Mouse (Mus musculus): ENCODE results near the gene Uevld. TPM values are rescaled to one million over a fixed set of nuclear protein-coding genes. Genes with fewer than 3 reads are reported as not detected.

Gene Uevld
- polyA plus RNA-seq, 1 experiment from 2014 or later: 11.6 TPM

DNA sequence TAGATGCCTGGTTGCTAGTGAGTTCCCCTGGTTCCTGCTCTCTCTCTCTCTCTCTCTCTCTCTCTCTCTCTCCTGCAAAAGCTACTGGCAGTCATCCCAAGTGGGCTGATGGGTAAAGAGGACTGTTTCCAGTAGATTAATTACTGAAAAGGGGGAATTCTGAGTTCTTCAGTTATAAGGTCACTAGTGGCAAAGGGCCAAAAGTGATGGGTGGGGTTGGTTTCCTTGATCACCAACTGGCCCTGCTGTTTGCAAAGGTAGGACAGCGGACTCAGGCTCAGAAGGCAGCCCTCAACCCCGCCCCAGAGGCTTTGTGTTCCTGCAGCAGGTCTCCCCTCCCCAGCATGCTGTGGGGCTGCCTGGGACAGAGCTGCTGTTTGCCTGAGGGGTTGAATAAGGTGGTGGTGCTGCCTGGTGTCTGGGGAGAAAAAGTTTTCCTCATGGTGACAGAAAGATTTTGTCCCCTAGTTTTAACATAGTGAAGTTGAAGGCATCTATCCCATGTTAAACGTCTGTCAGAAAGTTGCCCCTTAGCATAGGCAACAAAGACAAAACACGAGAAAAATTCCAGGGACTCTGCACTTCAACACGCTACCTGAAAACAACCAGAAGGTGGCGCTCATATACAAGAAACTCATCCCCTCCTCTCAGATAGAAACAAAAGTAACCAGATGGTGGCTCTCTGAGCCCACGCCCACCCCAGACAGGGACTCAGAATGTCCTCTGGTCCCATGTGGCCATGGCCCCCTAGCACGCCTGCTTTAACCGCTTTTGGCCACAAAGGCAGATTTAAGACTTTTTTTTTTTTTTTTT is 4.7 kb upstream of the Uevld start:
- Histone ChIP-seq H3K9ac (replicated peaks) (no peak overlapping the region), H3K4me2 (peak overlapping the region; percentile 13; the same call in 1 of the 2 replicates), H3K4me3 (replicated peaks) (no peak overlapping the region), H3K4me1 (replicated peaks) (peaks cover 4% of the 10 kb centered on the region; the same call in 1 of the 2 replicates), H3K27me3 (peaks cover 11% of the 10 kb centered on the region), H3K27ac (no peak overlapping the region), H3K36me3 (no peaks in the 10 kb centered on the region), H3K9me3 (no peaks in the 10 kb centered on the region)
- under 1% methylated on average over 9 of the region's 9 CpGs for WGBS
- ATAC-seq (ENCODE audit: insufficient number of reproducible peaks, insufficient read depth, low FRiP score, low TSS enrichment, low read depth): peak; percentile 69

DNA sequence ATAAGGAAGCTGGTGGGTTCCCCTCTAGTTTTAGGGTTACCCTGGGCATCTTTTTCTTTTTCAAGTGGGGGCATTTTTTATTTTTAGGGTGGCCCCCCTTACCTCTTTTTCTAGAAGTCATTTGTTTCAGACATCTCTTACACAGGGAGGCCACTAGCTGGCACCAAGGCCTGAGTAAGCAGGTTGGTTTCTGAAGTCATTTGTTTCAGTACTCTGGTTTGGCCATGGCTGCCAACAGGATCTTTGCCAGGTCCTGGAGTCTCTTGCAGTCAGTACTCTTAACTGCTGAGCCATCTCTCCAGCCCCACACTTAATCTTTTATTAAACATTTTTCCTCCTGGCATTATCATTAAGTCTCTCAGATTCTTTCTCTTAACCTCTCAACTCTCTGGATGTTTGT is 3.8 kb upstream of the Uevld start:
- Histone ChIP-seq H3K27ac (no peak overlapping the region), H3K27me3 (peaks cover 11% of the 10 kb centered on the region), H3K4me3 (replicated peaks) (no peak overlapping the region), H3K36me3 (no peaks in the 10 kb centered on the region), H3K4me2 (no peak overlapping the region), H3K9me3 (no peaks in the 10 kb centered on the region), H3K9ac (replicated peaks) (no peak overlapping the region), H3K4me1 (replicated peaks) (peaks cover 12% of the 10 kb centered on the region)
- no peak for ATAC-seq (ENCODE audit: insufficient number of reproducible peaks, insufficient read depth, low FRiP score, low TSS enrichment, low read depth)

DNA sequence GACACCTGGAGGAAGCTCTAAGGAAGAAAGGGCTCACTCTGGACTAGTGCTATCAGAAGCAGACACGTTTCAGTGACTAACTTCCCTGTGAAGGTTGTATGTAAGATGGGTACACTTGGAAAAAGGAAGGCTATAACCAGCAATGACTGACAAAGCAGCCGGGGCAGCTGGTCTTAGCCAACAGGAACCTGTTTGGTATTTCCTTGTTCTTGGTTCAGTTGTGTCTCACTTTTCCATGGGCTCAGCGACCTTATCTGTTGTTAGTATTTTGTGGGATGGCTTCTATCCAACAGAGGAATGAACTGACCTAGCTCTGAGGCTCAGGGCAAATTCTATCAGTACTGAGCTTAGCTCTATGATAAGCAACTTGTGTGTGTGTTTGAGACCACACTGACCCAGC is 2.7 kb upstream of the Uevld start:
- H3K36me3 ChIP-seq: no peaks in the 10 kb centered on the region
- ATAC-seq (ENCODE audit: insufficient number of reproducible peaks, insufficient read depth, low FRiP score, low TSS enrichment, low read depth): no peak
- no peak overlapping the region for H3K27ac ChIP-seq
- H3K9ac ChIP-seq (replicated peaks): no peak overlapping the region
- peaks cover 11% of the 10 kb centered on the region for H3K27me3 ChIP-seq
- H3K4me1 ChIP-seq (replicated peaks): peaks cover 14% of the 10 kb centered on the region
- no peaks in the 10 kb centered on the region for H3K9me3 ChIP-seq
- H3K4me2 ChIP-seq: no peak overlapping the region
- no peak overlapping the region for H3K4me3 ChIP-seq (replicated peaks)
- 61% methylated on average over 3 of the region's 3 CpGs for WGBS

DNA sequence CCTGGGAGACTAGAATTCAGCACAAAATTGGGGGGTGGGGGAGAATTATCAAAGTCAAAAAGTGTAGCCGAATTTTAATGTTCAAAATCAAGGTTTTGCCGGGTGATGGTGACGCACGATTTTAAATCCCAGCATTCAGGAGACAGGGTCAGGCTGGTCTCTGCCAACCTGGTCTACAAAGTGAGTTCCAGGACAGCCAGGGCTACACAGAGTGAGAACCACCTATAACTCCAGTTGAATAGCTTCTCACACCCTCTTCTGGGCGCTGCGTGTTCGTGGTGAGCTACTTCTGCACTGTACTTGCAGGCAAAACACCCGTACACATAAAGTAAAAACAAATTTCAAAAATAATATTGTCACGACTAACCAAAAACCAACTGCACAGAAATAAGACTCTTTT is 526 bp upstream of the Uevld start:
- 0 out of 2 replicates have a peak, but pooled peaks have one; percentile 35 for ATAC-seq (ENCODE audit: insufficient number of reproducible peaks, insufficient read depth, low FRiP score, low TSS enrichment, low read depth)
- whole genome bisulfite sequencing: 20% methylated on average over 9 of the region's 9 CpGs
- no peak overlapping the region for H3K27ac ChIP-seq

DNA sequence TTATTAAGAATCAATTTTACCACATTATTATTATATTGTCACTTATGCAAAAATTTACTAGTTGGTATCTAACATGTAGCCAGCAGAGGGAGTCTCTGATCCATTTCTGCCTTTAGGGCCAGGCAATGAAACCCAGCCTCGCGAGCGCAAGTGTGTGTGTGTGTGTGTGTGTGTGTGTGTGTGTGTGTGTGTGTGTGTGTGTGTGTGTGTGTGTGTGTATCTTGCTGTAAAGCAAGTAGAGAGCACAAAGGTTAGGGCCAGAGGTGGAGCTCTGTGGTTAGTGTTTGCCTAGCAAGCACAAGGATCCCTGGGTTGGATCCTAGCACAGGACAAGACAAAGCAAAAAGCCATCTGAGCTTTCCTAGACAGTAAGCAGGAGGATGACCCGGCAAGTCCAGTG is 22.5 kb downstream of the Uevld start:
- no peak for ATAC-seq (ENCODE audit: insufficient number of reproducible peaks, insufficient read depth, low FRiP score, low TSS enrichment, low read depth)
- Histone ChIP-seq H3K27me3 (no peaks in the 10 kb centered on the region), H3K36me3 (peaks cover 79% of the 10 kb centered on the region), H3K27ac (no peak overlapping the region), H3K4me3 (replicated peaks) (no peak overlapping the region), H3K4me1 (replicated peaks) (no peaks in the 10 kb centered on the region), H3K9ac (replicated peaks) (no peak overlapping the region), H3K9me3 (no peaks in the 10 kb centered on the region), H3K4me2 (no peak overlapping the region)
- 74% methylated on average over 4 of the region's 4 CpGs for WGBS

More for the DNA sequence above, 526 bp upstream of the Uevld start:
- Histone ChIP-seq H3K9me3 (no peaks in the 10 kb centered on the region), H3K4me2 (peak overlapping the region; percentile 85), H3K36me3 (peaks cover 16% of the 10 kb centered on the region), H3K4me1 (replicated peaks) (peaks cover 14% of the 10 kb centered on the region), H3K4me3 (replicated peaks) (peak overlapping the region; percentile 72), H3K27me3 (peaks cover 11% of the 10 kb centered on the region), H3K9ac (replicated peaks) (peak overlapping the region; percentile 75; the same call in 1 of the 2 replicates)

DNA sequence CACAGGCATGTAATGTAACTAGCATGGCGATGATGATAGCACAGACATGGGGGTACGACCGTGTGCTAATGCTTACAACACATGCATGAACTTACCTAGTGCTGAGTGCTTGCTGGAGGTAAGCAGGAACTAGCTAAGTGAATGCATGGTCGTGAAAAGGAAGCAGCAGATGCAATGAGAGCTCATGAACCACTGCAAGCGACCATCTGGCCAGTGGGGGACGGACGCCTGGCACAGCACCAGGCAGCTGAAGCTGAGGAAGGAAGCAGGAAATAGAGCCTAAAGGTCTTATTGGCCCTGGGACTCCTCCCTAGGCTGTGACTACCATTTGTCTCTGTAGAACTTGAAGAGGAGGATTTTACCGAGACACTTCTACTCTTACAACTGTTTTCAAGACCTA is 23.5 kb downstream of the Uevld start:
- Histone ChIP-seq H3K9ac (replicated peaks) (no peak overlapping the region), H3K36me3 (peaks cover 76% of the 10 kb centered on the region), H3K4me2 (no peak overlapping the region), H3K27ac (no peak overlapping the region), H3K9me3 (no peaks in the 10 kb centered on the region), H3K4me1 (replicated peaks) (no peaks in the 10 kb centered on the region), H3K4me3 (replicated peaks) (no peak overlapping the region), H3K27me3 (no peaks in the 10 kb centered on the region)
- no peak for ATAC-seq (ENCODE audit: insufficient number of reproducible peaks, insufficient read depth, low FRiP score, low TSS enrichment, low read depth)
- 81% methylated on average over 8 of the region's 8 CpGs for WGBS

DNA sequence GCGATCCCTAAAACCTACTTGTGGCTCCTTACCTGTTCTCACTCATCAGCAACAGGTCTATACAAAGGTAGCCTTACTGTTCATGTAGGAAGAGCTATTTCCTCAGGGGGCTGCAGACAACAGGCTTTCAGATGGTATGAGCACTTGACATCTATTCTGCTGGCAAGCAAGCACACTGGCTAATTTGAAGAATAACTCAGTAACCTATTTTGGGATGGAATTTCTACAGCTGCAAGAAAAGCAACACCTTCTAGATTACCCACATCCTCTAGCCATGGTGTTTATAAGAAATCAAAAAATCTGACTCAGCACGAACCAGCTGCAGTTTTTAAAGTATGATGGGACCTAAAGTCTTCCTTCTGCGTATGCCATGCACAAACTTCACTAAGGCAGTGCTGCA is 27.0 kb downstream of the Uevld start:
- Histone ChIP-seq H3K4me3 (replicated peaks) (no peak overlapping the region), H3K27me3 (no peaks in the 10 kb centered on the region), H3K4me1 (replicated peaks) (no peaks in the 10 kb centered on the region), H3K9me3 (no peaks in the 10 kb centered on the region), H3K27ac (no peak overlapping the region), H3K9ac (replicated peaks) (no peak overlapping the region), H3K4me2 (no peak overlapping the region), H3K36me3 (peaks cover 61% of the 10 kb centered on the region)
- 94% methylated on average over 3 of the region's 3 CpGs for WGBS
- ATAC-seq (ENCODE audit: insufficient number of reproducible peaks, insufficient read depth, low FRiP score, low TSS enrichment, low read depth): no peak

DNA sequence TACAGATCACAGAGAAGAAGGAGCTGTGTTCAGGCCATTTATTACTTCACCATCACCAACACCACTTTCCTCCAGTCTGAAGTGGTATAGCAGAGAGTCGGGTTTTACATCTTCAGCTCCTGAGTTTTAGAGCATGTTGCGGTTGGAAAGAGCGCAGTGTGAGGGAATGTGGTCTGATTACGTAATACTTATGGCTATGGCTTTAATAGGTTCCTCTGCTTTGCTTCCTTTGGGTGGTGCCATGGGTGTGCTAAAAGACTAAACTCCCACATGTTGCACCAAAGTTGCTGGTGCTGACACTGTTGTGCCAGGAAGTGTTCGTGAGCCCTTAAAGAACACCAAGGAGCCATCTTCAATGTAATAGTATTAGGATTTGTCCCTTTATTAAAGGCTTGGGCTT is 30.0 kb downstream of the Uevld start:
- ATAC-seq (ENCODE audit: insufficient number of reproducible peaks, insufficient read depth, low FRiP score, low TSS enrichment, low read depth): no peak
- Histone ChIP-seq H3K4me2 (no peak overlapping the region), H3K27me3 (no peaks in the 10 kb centered on the region), H3K9me3 (no peaks in the 10 kb centered on the region), H3K36me3 (peaks cover 39% of the 10 kb centered on the region), H3K27ac (no peak overlapping the region), H3K4me1 (replicated peaks) (no peaks in the 10 kb centered on the region), H3K9ac (replicated peaks) (no peak overlapping the region), H3K4me3 (replicated peaks) (no peak overlapping the region)
- WGBS: 94% methylated on average over 5 of the region's 5 CpGs

DNA sequence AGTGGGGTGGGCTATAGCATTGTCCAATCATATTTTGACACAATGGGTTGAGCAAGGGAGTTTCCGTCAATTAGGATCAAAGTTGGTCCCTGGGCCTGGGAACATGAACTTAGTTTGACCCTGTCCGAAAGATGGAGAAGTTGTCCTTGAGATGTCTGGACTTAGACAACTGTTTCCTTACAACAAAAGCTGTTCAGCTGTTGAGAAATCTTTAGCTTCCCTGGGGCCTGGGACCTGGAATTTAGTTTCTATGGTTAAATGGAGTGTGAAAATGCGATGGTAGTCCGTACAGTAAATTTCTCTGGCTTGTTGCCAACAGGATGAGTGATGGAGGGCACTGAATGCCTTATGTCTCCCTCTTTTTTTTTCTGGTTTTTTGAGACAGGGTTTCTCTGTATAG is 36.3 kb downstream of the Uevld start:
- H3K27ac ChIP-seq: no peak overlapping the region
- peaks cover 9% of the 10 kb centered on the region for H3K36me3 ChIP-seq
- no peak overlapping the region for H3K4me3 ChIP-seq (replicated peaks)
- no peak overlapping the region for H3K4me2 ChIP-seq
- no peak for ATAC-seq (ENCODE audit: insufficient number of reproducible peaks, insufficient read depth, low FRiP score, low TSS enrichment, low read depth)
- peaks cover 16% of the 10 kb centered on the region for H3K4me1 ChIP-seq (replicated peaks)
- 79% methylated on average over 4 of the region's 4 CpGs for WGBS
- no peaks in the 10 kb centered on the region for H3K9me3 ChIP-seq
- no peak overlapping the region for H3K9ac ChIP-seq (replicated peaks)
- no peaks in the 10 kb centered on the region for H3K27me3 ChIP-seq

DNA sequence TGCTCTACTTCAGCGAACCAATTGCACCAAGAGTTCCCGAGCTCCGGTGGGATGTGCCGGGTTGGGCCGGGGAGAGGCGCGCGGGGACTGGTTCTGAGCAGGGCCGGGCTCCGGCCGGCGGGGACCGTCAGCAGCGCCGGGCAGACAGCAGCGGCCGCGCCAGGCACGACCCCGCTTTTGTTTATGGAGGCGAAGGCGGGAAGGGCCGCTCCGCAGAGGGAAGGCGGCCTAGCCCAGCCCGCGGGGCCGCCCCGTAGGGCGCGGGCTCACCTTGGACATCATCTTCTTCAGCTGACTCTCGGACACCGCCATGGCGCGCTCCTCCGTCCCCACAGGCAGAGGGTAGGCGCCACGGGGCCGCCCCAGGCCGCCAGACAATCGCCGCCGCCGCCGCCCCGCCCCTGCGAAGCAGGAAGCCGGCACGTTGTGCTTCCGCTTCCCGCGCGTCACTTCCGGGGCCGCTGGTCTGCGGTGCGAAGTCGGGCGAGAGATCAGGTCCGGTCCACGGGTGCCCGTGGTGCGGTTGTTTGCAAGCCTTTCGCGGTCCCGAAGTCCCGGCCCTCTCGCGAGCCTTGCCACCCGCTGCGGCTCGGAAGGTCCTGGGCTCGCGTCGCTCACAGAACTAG is 38.7 kb downstream of the Uevld start, which contains the start of gene Tsg101:
Gene Tsg101 (minus strand): TSS at position 419 of the 626 bp plus-strand sequence.
- Histone ChIP-seq H3K4me3 (replicated peaks) (peak within 1 kb of the TSS; percentile 91), H3K9ac (replicated peaks) (peak within 1 kb of the TSS; percentile 95), H3K9me3 (no peaks in the 10 kb centered on the region), H3K4me1 (replicated peaks) (peaks cover 16% of the 10 kb centered on the region), H3K4me2 (peak within 1 kb of the TSS; percentile 66), H3K27me3 (no peaks in the 10 kb centered on the region), H3K27ac (peak within 1 kb of the TSS; percentile 97), H3K36me3 (peaks cover 25% of the 10 kb centered on the region)
- under 1% methylated on average over 75 of the region's 75 CpGs for WGBS
- peak; percentile 89 for ATAC-seq (ENCODE audit: insufficient number of reproducible peaks, insufficient read depth, low FRiP score, low TSS enrichment, low read depth)

DNA sequence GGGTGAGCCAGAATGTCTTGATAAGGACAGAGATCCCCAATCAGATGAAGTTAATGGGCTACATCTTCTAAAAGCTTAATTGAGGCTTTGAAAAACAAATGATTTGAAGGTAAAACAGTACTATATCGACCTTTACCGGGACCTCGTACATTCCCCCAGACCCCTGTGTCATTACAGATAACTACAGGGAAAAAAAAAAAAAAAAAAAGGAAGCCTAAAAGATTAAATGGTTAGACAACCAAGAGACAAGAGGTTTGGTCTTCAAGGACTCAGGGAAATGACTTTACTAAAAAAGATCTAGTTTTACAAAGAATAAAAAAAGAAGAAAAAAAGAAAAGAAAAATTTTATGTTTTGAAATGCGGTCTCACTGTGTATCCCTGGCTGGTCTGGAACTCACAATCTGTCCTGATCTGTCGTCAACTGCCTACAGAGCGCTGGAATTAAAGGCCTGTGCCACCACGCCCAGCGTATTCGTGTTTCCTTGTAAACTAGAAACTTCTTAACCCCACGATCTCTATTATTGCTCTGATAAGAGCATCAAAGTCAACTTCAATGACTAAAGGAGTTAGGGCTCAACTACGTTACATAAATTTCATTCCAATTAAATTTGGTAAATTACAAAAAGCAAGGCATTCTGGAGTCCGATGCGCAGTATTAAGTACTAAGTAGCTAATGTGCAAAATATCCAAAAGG is 39.5 kb downstream of the Uevld start:
- Histone ChIP-seq H3K27me3 (no peaks in the 10 kb centered on the region), H3K9ac (replicated peaks) (peak overlapping the region; percentile 95), H3K27ac (no peak overlapping the region), H3K9me3 (no peaks in the 10 kb centered on the region), H3K4me2 (peak overlapping the region; percentile 66), H3K4me3 (replicated peaks) (peak overlapping the region; percentile 91), H3K36me3 (peaks cover 29% of the 10 kb centered on the region), H3K4me1 (replicated peaks) (peaks cover 16% of the 10 kb centered on the region)
- WGBS: 18% methylated on average over 13 of the region's 13 CpGs
- no peak for ATAC-seq (ENCODE audit: insufficient number of reproducible peaks, insufficient read depth, low FRiP score, low TSS enrichment, low read depth)

Data from limb, embryonic 12.5 days (tissue).